Mouse (Mus musculus): ENCODE measurements around the gene Hdac4.
A peak's percentile ranks its signal among the peaks of the same experiment; 100 is the strongest.

The Hdac4 gene

DNA sequence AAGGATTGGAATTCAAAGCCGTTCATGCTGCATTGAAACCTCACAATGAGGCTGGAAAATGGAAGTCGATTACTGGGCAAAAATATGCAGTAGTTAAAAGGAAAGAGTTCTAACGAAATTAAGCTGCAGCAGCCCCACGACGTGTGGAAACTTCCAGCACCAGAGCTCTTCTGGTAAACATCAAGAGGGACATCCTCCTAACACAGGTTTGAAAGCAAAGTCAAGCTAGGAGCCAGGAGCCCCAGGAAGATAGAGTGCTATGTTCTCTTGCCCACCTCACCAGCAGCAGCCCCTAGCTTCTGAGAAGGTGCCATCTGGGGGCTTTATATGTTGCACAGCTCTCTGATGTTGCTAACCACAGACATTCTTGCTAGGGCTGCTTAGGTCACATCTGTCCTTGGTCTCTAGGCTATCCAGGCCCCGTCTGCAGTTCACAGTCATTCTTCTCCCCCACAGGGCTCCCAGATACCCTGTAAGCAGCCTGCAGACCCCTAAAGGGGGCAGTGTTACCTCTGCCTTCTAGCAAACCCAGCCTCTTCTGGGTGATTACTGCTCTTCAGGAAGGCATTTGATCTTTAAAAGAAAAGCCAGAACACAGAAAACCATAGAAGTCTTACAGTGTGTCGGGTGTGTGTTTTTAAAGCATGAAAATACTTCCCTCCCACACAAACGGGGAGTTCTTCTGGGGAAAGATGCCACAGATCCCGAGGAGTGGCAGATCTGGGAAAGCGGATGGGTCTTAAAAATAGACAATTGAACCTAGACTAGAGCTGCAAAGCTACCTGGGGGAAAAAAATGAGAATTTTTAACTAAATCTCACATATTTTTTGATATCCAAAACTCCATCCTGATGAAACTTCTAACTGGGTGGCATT lies 17.2 kb downstream of the Hdac4 start:
- no peak for DNase-seq (ENCODE audit: low read depth)

DNA sequence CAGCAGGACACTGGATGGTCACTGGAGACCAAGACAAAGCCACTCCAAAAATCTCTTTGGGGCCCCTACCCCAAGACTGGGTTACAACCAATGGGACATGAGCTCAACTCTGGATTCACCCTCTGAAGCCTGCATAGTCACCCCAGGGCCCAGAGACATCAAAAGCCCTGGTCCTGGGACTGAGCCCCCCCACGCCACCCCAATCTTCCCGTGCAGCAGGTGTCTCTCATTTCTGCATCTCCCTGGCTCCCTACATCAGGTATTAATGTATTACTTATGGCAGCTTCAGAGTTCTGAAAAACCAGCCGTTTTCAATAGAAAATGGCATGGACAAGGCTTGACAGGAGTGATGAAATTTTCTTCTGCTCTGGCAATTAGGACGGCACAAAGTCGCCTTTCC lies 17.9 kb downstream of the Hdac4 start:
- no peak for DNase-seq (ENCODE audit: low read depth)

DNA sequence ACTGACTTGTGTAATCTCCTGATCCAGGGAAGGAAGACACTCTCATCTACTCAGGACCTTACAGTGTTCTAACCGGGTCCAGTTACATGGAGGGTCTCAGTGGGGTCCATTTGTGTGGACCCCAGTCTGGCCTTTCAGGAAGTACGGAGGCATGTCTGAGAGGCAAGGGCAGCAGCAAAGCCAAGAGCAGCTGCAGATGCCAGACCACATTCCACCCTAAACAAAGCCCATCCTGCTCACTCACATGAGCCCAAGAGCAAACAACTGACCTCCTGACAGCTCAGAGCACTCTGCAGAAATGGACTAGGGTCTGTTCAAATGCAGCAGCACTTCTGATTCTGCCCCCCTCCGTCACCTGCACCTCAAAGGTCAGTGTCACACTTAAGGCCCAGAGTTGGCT lies 18.3 kb downstream of the Hdac4 start:
- no peak for DNase-seq (ENCODE audit: low read depth)

DNA sequence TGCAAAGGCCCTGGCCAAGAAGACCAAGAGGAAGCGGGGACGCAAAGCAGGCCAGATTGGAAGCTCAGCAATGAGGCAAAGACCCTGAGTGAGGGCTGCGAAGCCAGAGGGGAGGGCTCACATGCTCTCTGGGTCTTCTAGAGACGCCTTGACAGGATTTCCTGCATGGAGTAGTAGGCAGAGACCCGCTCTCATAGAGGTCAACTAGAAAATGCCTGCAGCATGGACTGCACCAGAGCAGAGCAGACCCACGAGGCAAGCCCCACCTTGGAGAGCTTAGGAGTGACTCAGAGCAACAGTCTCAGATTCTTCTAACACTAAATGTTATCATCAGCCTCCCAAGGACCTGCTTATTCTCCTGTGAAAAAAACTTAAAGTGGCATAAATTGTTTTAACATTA lies 20.2 kb downstream of the Hdac4 start:
- DNase-seq (ENCODE audit: low read depth), result no peak

DNA sequence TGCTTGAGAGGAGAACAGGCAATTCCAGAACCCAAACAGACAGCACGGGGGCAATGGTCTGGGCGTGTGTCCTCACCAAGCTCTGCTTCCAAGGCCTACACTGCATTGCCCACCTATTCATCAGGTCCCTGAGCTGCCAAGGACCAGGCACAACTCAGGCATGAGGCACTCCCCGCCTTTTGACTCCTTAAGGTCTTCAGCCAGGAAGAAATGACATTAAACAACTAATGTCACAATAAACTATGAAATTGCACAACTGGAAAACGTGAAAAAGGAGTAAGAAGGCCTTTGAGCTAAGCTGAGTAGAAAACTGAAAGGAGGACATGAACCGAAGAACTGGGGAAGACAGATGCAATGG lies 20.6 kb downstream of the Hdac4 start:
- no peak for DNase-seq (ENCODE audit: low read depth)

DNA sequence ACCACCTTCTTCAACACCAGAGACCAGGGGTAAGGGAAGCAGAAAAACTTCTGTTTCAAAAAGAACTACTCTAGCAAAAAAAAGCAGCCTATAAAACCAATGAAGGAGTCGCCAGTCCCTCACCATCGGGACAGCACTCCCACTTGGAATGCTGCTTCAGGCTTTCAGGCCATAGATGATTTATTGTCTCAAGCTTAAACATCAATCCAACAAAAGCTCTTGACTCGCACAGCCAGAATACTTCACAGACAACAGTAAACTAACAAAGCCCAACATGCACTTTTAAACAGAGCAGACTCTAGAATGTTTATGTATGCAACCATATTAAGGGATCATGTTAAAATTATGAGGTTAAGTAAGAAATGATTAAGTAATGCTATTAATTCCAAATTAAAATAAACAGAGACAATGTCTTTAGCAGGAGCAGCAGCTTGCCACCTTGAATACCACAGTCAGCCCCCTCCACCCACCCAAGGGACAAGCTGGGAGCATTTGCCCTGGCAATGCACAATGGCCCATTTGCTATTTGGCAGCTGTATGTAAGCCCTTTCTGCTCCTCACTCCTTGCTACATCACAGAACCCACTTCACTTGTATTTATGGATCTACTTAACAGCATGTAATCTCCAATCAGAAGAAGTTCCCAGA lies 21.1 kb downstream of the Hdac4 start:
- no peak for DNase-seq (ENCODE audit: low read depth)

DNA sequence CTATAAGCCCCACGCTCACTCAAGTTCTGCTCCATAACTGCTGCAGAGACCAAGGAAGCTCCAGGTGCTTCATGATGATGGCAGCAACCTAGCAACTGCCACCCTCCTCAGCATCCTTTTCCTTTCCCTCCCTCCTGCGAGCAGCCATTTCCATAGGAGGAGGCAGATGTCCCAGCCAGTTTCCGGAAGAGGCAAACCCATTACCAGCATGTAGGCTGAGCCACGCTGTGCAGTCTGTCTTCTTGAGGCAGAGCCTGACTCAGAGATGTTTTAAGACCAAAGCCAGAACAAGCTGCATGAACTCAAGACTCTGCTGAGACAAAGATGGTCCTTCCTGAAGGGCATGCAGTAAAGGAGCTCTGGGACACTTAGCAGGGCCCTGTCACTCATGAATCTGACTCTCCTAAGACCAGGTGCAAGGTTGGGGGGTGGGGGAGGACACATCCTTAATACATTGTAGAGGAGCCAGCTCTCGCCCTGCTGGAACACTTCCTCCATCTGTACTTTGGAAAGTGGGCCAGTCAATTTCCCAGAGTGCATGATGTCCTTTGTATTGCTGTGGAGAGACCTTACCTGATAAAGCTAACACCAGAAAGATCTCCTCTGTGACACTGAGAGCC lies 24.8 kb downstream of the Hdac4 start:
- DNase-seq (ENCODE audit: low read depth), result no peak

DNA sequence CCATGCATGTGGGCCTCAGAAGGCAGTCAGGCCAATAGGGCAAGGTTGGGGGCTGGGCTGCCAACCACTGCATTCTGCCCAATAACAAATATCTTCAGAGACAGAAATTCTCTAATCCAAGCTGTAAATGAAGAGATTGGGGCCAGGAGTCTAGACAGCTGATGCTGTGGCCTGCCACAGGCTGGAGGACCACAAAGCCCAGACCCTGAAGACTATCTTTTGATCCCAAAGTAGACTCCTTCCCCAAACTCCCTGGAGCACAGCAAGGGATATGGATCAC lies 25.8 kb downstream of the Hdac4 start:
- DNase-seq (ENCODE audit: low read depth), result no peak

DNA sequence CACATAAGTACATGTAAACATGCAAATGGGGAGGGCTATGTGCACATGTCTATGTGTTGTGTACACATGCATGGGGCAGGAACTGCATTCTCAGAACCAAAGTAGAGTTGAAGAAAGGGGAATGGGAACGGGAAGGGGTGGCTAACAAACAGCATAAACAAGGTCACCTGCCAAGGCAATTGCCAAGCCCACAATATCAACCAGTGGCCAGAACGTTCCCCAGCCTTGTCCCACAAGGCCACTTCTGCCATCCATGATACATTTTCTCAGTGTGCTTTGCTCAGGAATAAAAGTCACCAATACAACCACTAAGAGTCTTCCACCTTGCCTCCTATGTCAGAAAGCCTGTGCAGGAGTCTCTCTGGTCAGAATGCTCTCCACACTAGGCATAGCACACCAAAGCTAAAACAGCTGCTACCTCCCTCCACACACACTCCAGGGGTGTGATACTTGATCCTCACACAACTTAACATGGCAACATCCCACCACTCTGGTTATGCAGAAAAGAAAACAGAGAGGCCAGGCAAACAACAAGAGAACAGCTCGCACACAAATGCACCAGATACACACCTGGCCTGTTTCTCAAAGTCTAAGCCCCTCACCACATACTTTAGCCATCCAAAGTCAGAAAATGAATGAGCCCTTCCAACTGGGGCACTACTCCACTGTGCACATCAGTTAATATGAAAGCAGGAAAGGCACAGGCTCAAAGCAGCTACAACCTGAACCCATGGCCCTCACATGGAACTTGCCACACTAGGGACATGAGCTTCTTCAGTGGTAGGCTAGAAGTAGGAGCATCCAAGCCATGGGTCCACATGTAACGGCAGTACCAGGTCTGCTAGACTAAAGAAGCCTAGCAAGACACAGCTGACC lies 26.4 kb downstream of the Hdac4 start:
- DNase-seq (ENCODE audit: low read depth), result no peak

DNA sequence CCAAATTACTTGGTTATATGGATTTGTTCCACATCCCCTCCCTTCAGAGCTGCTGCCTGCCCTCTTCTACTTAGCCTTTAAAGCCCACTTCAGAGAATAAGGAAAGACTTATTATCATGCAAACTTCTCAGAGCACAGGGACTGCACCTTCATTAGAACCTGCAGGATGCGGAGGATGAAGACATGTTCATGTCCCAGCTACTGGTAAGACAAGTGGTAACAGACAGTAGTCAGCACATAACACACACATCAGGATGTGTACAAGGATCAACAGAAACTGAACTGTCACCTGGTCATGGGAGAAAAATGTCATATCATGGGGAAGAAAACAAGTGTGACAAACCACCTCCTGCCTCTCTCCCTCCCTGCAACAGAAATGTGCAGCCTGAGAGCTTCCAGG lies 31.6 kb downstream of the Hdac4 start:
- DNase-seq (ENCODE audit: low read depth), result no peak

DNA sequence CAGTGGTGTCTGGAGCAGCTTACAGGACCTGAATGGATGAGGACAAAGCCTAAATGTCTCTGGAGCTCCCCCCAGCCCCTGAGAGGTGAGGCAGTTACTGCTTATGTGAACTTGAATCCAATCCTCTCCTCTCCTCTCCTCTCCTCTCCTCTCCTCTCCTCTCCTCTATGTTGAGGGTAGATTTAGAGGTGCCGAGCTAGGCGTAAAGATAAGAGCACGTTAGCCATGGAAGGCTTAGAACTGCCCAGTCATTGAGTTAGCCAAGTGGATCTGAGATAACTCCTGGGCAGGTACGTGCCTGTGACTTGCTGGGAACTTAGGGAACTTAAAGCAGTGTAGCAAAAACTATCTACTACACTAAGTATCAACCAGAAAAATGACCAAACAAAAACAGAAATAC lies 35.7 kb downstream of the Hdac4 start:
- DNase-seq (ENCODE audit: low read depth), result no peak

DNA sequence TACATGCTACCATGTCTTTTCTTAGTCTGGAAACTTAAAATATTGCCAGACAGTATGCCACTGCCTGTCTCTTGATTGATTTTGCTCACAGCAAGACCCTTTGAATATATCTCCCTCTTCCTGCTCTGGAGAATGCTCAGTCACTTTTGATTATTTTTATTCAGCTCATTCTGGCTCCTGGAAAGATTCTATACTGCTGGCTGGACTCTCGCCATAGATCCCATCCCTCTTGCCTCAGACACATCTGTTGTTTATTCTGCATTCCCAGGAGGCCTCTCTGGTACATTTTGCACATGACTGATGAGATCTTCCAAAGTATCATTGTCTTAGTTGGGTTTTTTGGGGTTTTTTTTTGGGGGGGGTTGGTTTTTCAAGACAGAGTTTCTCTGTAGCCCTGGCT lies 45.3 kb downstream of the Hdac4 start:
- no peak for DNase-seq (ENCODE audit: low read depth)

DNA sequence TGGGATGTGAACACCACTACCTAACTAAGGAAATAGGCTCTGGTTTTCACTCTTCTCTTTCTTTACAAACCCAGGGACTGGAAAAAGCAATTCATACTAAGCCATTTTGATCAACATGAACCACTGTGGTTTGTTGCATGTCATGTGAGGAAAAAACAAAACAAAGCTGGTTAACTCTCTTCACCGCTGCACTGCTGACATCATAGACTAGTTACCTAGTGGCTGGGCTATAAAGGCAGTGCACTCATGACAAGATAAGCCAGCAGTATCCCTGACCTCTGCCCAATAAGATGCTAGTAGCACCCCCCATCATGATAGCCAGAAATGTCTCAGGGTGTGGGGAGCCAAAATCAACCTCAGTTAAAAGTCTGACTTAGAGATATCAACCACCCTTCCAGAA lies 47.0 kb downstream of the Hdac4 start:
- no peak for DNase-seq (ENCODE audit: low read depth)

DNA sequence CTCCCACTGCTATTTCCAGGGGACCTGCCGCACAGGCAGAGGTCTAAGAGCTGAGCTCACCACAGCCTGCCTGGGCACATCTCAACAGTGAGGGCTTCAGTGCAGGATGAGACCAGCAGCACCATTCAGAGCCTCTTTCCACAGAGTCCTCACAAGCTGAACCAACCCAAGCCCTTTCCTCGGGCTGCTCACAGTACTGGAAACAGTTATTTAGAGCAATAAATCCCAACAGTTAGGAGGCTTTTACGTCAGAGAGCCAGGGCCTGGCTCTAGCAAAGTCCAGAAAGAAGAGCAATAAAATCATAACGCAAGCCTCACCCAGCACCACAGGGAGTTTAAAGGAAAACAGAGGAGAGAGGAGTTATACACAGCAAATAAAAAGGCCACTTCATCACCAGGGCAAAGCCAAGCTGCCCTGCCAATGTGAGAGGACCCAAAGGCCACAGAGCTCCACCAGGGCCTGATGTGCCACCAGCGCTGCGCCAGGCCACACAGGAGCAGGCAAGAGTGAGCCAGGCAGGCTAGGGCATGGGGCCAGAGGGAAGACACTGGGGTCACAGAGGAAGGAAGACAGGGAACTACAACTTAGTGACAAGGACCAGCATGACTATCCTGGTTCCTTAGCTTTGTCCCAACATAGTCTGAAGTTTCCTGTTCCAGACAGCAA lies 50.5 kb downstream of the Hdac4 start:
- DNase-seq (ENCODE audit: low read depth), result no peak

DNA sequence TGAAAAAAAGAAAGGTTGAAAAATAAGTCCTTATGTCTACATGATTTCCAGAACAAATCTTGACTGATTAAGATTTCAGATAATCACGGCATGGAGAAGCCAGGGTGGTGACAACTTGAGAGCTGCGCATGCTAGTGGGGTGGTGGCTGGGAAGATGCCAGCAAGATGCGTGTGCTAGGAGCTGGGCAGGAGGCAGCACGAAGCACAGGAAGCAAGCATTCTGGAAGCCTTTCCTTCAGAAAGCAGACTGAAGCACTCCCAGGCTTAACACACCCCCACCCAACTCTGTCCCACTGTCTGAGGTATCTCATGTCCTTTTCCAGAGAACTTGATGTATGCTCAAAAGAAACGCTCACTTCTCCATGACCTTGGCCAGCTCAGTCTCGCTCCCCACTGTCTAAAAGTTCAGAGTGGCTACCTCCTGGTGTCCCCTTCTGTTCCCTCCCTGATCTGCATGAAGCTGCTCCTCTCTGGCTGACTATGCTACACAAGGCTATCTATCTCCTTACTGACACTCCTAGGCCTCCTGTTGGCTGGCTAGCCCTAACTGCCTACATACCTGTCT lies 52.1 kb downstream of the Hdac4 start:
- no peak for DNase-seq (ENCODE audit: low read depth)

DNA sequence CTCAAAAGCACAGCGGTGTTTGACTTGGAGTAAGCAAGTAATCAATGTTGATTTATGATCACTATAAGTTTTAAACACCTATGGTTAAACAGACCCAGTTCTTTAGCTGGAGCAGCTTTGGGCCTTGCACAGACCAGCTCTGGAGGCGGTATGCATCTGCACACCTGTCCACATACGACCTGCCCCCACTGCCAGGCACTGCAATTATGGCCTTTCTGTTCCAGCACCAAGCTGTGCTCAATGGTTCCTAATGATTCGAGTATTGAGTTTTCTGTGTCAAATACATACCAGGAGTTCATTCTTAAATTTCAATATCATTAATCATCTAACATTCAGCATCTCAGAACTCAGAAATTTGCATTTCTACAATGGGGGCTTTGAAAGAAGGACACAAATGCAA lies 52.7 kb downstream of the Hdac4 start:
- DNase-seq (ENCODE audit: low read depth), result no peak

DNA sequence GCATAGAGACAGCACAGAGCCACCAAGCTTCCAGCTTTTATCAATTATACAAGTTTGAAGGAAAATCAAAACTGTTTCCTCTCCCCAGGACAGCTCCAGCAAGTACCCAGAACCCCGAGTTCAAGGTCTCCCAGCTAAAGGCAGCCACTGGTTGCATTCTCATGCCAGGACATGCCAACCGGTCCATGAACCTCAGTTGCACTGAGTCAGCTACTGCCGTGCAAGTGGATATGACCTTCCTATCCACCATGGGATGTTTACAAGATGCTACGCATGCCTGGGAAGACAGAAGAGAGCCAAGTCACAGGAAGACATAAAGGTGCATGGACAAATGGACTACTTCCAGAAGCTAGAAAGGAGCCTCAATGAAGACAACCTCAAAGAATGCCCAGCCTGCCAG lies 56.5 kb downstream of the Hdac4 start:
- DNase-seq (ENCODE audit: low read depth), result no peak

DNA sequence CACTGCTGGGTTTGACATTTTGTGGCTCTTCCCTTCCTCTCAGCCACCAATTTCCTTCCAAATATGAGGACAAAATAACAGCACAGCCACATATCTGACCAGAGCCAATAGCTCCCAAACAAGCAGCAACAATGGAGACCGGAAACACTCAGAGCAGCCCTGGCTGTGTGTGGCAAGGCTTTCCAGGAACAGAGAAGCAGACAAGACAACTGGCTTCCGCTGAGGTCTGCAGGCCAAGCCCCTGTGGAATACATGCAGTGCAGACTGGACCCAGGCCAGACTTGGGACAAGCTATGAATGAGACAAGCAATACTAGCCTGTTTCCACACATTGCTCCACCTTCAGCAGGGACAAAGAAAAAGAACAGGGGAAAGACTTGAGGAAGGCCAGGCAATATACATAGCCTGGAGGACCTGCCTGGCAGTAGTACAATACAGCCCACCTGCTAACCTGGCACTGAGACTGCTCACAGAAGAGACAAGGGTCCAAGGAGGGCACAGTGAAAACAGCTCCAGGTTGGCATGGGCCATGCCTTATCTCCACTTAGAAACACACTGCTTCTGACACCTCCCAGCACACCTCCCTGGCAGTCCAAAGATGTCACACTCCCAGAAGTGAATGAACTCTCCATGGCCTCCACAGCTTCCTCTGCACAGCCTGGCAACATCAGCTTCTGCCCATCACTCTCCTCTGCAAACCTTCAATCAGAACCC lies 58.2 kb downstream of the Hdac4 start:
- DNase-seq (ENCODE audit: low read depth), result no peak

DNA sequence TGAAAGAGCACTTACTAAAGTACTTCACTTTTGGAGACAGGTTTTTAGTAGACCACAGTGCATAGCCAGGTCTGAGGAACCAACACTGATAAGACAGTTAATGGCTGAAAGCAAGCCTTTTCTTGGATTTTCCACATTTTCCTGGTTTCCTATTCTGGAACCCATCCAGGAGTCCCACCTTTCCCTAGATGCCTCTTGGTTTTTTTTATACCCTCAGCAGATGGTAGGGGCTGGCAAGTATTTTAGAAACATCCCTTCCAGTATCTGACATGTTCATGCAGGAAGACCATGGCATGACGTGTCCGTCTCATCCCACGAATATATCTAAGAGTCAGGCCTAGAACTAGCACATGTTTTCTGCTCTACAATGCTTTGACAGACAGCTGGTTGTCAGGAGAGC lies 59.1 kb downstream of the Hdac4 start:
- DNase-seq (ENCODE audit: low read depth), result no peak

DNA sequence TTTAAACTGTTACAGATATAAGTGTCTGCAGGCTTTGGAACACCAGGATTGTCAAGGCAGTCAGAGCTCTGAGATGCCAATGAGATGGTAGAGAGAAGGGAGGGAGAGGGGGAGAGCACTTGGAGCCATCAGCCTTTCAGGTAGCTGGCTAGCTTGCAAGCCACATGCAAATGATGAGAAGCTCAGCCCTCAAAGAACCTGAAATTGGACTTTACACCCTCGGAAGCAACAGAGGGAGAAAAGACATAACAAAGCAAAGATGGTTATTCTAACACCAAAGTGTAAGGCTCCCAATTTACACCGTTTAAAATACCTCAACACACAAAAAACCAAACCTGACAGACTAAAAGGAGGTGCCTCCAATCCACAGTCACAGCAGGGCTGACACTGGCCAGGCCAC lies 63.3 kb downstream of the Hdac4 start:
- no peak for DNase-seq (ENCODE audit: low read depth)

DNA sequence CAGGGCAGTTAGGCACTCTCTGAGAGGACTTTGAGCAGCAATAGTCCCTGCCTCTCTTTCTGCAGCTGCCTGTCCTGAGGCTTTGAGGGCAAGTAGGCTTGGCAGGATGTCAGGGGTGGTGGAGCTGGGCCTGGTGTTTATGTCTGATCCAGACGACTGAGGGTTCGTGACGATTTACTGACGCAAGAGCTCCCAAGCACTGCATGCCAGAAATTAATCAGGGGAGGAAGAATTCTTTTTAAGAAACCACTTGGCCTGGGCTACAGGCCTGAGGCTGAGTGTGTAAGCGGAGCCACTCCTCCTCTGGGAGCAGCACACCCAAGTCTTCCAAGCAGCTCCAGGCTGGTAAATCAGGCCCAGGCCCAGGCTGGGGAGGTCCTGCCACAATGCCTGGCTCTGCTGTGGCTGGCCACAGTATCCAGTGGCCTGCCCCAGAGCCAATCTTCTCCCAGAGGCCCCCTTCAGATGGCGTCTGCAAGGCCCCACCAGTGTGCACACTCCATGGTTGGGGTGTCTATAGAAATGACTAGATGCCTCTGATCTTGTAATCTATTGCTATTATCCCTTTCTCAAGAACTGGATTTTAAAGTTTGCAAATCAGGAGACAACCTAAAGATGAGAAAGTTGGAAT lies 64.9 kb downstream of the Hdac4 start:
- peak; percentile 99 for DNase-seq (ENCODE audit: low read depth)
